Mouse (Mus musculus) monocyte, adult 5-6 weeks (primary cell): ENCODE data around the gene Aldh5a1. TPM values are rescaled to one million over a fixed set of nuclear protein-coding genes. Genes with fewer than 3 reads are reported as not detected.

Experiments
- ATAC-seq: fragments of 153-309, 156-312 bp; replicated peaks from 2 replicates; pipeline ENCODE4 v1.8.0; 2017; ENCODE audit warnings: mild to moderate bottlenecking; ENCODE audit not compliant: low TSS enrichment, insufficient number of reproducible peaks, severe bottlenecking, poor library complexity, low FRiP score
- total RNA-seq: library from RNA; stranded (forward); fragments of 200-1000, 200-491, 200-594 nt; gene quantifications from 3 replicates; pipeline ENCODE4 v1.2.3, GENCODE M21; 2017

Gene Aldh5a1
- total RNA-seq, 1 experiment from 2014 or later = not detected

- no peak for ATAC-seq
Measured at GRCm38 (mm10) chr13:24880704-24881103, 56.8 kb downstream of the Aldh5a1 start.

GRCm38 (mm10) chr13:24880208-24880607 lies 57.3 kb downstream of the Aldh5a1 start:
- ATAC-seq = no peak

GRCm38 (mm10) chr13:24879359-24880040 lies 58.0 kb downstream of the Aldh5a1 start:
- no peak for ATAC-seq

GRCm38 (mm10) chr13:24868233-24868632 lies 69.2 kb downstream of the Aldh5a1 start:
- ATAC-seq = no peak

- no peak for ATAC-seq
Measured at GRCm38 (mm10) chr13:24867789-24868188, 69.7 kb downstream of the Aldh5a1 start.

GRCm38 (mm10) chr13:24866430-24867402 lies 70.7 kb downstream of the Aldh5a1 start:
- ATAC-seq = no peak

- no peak for ATAC-seq
Measured at GRCm38 (mm10) chr13:24862520-24862919, 74.9 kb downstream of the Aldh5a1 start.

- ATAC-seq = no peak
Measured at GRCm38 (mm10) chr13:24862021-24862420, 75.4 kb downstream of the Aldh5a1 start.

GRCm38 (mm10) chr13:24861084-24861483 lies 76.4 kb downstream of the Aldh5a1 start:
- no peak for ATAC-seq

GRCm38 (mm10) chr13:24859115-24859514 lies 78.3 kb downstream of the Aldh5a1 start:
- no peak for ATAC-seq

Other genes with a start within 250 kb of the Aldh5a1 start
- gene Armh2, start 196.4 kb downstream of the Aldh5a1 start, total RNA-seq = not detected in 3 replicates
- 27.5 to 35.1 TPM (median 30.2 TPM) in 3 replicates for gene Gmnn, start 175.7 kb downstream of the Aldh5a1 start, total RNA-seq
- 62.4 to 79.9 TPM (median 67.1 TPM) in 3 replicates for gene BC005537, start 136.0 kb downstream of the Aldh5a1 start, total RNA-seq
- gene Acot13, start 106.1 kb downstream of the Aldh5a1 start, total RNA-seq = 27.0 to 33.5 TPM (median 33.2 TPM) in 3 replicates
- 44.8 to 50.7 TPM (median 49.0 TPM) in 3 replicates for gene Tdp2, start 106.0 kb downstream of the Aldh5a1 start, total RNA-seq
- not detected in 3 replicates for gene D130043K22Rik, start 92.5 kb downstream of the Aldh5a1 start, total RNA-seq
- 0.11 to 1.8 TPM (median 0.39 TPM) in 3 replicates for gene Gpld1, start 5.5 kb upstream of the Aldh5a1 start, total RNA-seq
- 9.5 to 21.8 TPM (median 19.0 TPM) in 3 replicates for gene Mrs2, start 82.7 kb upstream of the Aldh5a1 start, total RNA-seq
- gene Dcdc2a, start 118.3 kb upstream of the Aldh5a1 start, total RNA-seq = not detected in 3 replicates